Mouse (Mus musculus): ENCODE results near the gene Smarcd1. TPM values are rescaled to one million over a fixed set of nuclear protein-coding genes. Genes with fewer than 3 reads are reported as not detected.

The Smarcd1 gene
- polyA plus RNA-seq (2015; fragmentation: Nextera tagmentation; extraction: Ambion mirVana) = 137 and 145 TPM in 2 replicates

DNA sequence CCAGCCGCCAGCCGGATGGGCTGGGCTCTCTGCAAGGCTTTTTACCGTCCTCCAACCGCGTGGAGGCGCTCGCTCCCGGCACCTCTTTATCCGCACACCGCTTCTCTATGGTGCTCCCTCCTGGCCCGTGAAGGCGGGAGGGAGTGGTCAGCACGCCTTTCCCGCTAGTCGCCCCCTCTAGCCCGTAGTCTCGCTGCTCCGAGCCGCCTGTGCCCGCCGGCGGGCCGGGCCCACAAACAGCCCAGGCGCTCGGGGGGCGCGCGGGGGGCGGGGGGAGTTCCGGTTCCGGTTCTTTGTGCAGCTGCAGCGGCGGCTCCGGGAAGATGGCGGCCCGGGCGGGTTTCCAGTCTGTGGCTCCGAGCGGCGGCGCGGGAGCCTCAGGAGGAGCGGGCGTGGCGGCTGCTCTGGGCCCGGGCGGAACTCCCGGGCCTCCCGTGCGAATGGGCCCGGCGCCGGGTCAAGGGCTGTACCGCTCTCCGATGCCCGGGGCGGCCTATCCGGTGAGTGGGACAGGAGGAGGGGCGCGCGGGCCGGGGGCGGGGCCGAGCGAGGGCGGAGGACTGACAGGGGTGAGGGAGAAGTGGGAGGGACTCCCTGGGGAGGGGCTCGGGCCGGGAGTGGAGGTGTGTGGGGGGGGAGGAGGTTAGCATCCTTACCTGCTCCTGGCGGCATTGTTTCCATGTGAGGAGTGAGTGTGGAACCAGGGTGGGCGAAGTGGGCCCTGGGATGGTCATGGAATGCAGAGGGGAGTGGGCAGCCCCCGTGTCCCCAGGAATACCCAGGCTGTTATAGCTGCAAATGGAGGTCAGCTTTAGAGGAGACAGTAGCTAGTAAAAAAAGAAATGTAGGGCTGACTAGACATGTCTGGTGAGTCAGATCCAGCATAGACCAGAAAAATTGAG is at the start of gene Smarcd1:
TSS of gene Smarcd1 (plus strand) at position 131 of the 902 bp plus-strand sequence.
- Histone ChIP-seq H3K27me3 (peaks cover 3% of the 10 kb centered on the region; the same call in 1 of the 2 replicates), H3K4me1 (replicated peaks) (peaks cover 32% of the 10 kb centered on the region), H3K27ac (peak within 1 kb of the TSS; percentile 97), H3K36me3 (peaks cover 56% of the 10 kb centered on the region), H3K4me3 (replicated peaks) (peak within 1 kb of the TSS; percentile 85), H3K9me3 (no peaks in the 10 kb centered on the region), H3K4me2 (replicated peaks) (peak within 1 kb of the TSS; percentile 94), H3K9ac (replicated peaks) (peak within 1 kb of the TSS; percentile 98)
- ATAC-seq = peak; percentile 97
- 1% methylated on average over 52 of the region's 71 CpGs for WGBS

DNA sequence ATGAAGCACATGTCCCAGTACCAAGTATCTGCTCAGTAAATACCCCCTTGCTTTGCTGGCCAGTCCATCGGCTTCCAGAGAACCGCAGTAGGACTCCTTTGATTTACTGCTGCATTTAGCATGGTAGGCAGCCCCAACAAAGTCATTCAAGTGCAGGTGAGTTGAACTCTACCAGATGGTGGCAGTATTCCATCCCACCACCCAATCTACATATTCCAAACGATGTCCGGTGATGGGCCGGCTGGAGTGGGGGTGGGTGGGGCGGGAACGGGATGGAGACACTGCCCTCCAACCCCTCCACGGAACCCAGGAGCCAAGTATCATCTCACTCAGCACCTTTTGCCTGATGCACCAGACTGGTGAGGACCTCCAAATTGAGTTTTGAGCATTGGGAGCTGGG is 48.6 kb upstream of the Smarcd1 start:
- no peak overlapping the region for H3K9ac ChIP-seq (replicated peaks)
- H3K9me3 ChIP-seq = no peaks in the 10 kb centered on the region
- WGBS = 9% methylated on average over 8 of the region's 8 CpGs
- H3K36me3 ChIP-seq = no peaks in the 10 kb centered on the region
- peak overlapping the region; percentile 43 for H3K4me2 ChIP-seq (replicated peaks)
- peak overlapping the region; percentile 16 for H3K4me3 ChIP-seq (replicated peaks)
- no peak for ATAC-seq
- peaks cover 26% of the 10 kb centered on the region for H3K27me3 ChIP-seq
- H3K4me1 ChIP-seq (replicated peaks) = peaks cover 54% of the 10 kb centered on the region
- H3K27ac ChIP-seq = no peak overlapping the region

DNA sequence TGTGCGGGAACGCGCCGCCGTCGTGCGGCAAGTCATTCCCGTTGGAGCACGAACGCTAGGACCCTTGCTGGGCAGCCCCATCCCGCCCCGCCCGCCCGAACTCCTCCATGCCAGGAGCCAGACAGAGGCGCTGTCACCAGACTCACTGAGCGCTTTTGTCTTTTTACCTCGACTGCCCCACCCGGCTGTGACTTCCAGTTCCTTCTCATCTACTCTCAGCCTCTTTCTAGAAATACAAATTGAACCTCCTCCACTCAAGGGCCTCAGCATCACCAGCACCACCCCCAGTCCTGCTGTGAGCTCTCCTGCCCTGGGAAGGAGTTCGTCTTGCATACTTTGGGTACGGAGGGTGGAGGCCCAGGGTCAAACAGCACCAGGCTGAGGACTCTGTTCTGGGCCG is 48.1 kb upstream of the Smarcd1 start:
- 2% methylated on average over 21 of the region's 21 CpGs for WGBS
- Histone ChIP-seq H3K36me3 (no peaks in the 10 kb centered on the region), H3K4me2 (replicated peaks) (peak overlapping the region; percentile 43), H3K9ac (replicated peaks) (peak overlapping the region; percentile 19; the same call in 1 of the 2 replicates), H3K9me3 (no peaks in the 10 kb centered on the region), H3K4me1 (replicated peaks) (peaks cover 48% of the 10 kb centered on the region), H3K27me3 (peaks cover 26% of the 10 kb centered on the region), H3K4me3 (replicated peaks) (peak overlapping the region; percentile 16), H3K27ac (no peak overlapping the region)
- ATAC-seq = no peak

DNA sequence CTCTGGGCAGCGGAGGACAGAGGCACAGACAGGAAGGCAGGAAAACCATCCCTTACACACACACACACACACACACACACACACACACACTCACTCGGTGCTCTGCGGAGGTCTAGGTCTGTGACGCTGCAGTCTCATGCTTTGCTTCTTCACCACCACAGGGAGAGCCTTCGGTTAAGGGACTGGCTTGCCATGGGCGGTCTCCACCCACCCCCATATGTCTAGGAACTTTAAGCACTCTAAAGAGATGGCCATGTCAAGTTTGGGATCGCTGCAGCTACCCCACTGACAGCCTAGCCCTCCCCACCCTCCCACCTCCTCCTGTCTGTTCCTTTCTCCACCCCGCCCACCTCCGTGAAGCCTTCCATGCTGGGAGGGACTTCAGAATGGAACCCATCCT is 46.0 kb upstream of the Smarcd1 start:
- Histone ChIP-seq H3K27ac (peak overlapping the region; percentile 61), H3K9me3 (no peaks in the 10 kb centered on the region), H3K4me1 (replicated peaks) (peaks cover 28% of the 10 kb centered on the region), H3K4me3 (replicated peaks) (no peak overlapping the region), H3K4me2 (replicated peaks) (no peak overlapping the region), H3K27me3 (peaks cover 26% of the 10 kb centered on the region), H3K9ac (replicated peaks) (peak overlapping the region; percentile 40; the same call in 1 of the 2 replicates), H3K36me3 (no peaks in the 10 kb centered on the region)
- 46% methylated on average over 9 of the region's 9 CpGs for WGBS
- no peak for ATAC-seq

DNA sequence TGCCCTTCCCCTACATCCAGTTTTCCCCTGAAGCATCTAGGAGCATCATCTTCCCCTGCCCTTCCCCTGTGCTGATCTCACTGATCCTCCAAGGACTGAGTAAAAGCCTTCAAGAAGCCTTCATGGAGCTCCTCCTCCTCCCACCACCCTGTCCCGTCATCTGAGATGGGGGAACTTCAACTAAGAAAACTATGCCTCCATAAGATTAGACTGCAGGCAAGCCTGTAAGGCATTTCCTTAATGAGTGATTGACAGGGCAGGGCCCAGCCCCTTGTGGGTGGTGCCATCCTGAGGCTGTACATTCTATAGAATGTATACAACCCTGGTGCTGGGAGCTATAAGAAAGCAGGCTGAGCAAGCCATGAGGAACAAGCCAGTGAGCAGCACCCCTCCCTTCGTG is 43.5 kb upstream of the Smarcd1 start:
- Histone ChIP-seq H3K4me2 (replicated peaks) (no peak overlapping the region), H3K9me3 (no peaks in the 10 kb centered on the region), H3K27me3 (peaks cover 21% of the 10 kb centered on the region), H3K9ac (replicated peaks) (no peak overlapping the region), H3K4me3 (replicated peaks) (no peak overlapping the region), H3K4me1 (replicated peaks) (peaks cover 38% of the 10 kb centered on the region), H3K27ac (no peak overlapping the region), H3K36me3 (no peaks in the 10 kb centered on the region)
- WGBS = 53% methylated on average over 2 of the region's 2 CpGs
- ATAC-seq = no peak

DNA sequence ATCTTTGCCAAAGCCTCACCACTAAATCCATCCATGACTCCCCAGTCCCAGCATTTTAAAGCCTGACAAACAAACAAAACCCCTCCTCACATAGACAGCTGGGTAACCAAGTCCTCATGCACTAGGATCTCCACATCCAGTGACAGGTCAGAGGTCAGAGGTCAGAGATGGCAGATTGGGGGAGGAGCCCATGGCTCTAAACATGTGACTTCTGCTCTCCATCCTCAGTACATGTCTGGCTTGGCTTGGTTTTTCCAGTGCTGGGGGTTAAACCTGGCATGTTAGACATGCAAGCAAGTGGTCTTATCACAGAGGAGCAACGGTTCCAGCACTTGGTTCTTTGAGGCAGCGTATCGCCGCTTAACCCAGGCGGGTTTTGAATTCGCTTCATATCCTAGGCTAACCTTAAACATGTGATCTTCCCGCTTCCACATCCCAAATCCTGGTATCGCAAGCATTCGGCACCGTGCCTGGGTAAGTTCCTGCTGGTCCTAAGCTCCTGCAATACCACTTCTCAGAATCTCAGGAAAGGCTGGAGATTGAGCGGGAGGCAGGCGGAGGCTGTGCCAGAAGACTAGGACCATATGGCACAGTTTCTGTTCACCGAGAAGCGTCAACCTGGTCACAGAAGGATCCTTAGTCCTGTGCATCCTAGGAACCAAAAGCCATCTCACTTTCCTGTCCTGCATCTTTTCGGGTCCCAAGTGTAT is 40.7 kb upstream of the Smarcd1 start:
- Histone ChIP-seq H3K9ac (replicated peaks) (no peak overlapping the region), H3K9me3 (no peaks in the 10 kb centered on the region), H3K4me3 (replicated peaks) (no peak overlapping the region), H3K4me1 (replicated peaks) (peaks cover 46% of the 10 kb centered on the region), H3K36me3 (no peaks in the 10 kb centered on the region), H3K27me3 (no peaks in the 10 kb centered on the region), H3K27ac (peak overlapping the region; percentile 73), H3K4me2 (replicated peaks) (no peak overlapping the region)
- no peak for ATAC-seq
- WGBS = 94% methylated on average over 15 of the region's 15 CpGs

DNA sequence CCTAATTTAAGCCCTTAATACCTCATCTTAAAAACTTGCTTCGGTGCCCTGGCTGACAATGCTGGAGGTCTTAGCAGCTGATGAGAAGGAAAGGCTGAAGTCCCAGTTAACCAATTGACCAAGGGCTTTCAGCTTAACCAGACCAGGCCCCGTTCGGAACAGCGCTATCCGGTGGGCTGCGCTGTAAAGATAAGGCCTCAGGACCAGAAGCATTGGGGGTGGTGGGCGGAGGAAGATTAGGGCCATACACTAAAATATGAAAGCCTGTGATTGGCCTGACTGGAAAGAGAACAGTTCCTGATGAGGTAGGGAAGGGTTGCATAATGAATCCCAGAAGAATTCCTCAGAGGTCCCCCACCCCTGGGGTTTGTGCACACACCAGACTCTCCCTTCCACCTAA is 39.6 kb upstream of the Smarcd1 start:
- H3K27ac ChIP-seq = peak overlapping the region; percentile 73

DNA sequence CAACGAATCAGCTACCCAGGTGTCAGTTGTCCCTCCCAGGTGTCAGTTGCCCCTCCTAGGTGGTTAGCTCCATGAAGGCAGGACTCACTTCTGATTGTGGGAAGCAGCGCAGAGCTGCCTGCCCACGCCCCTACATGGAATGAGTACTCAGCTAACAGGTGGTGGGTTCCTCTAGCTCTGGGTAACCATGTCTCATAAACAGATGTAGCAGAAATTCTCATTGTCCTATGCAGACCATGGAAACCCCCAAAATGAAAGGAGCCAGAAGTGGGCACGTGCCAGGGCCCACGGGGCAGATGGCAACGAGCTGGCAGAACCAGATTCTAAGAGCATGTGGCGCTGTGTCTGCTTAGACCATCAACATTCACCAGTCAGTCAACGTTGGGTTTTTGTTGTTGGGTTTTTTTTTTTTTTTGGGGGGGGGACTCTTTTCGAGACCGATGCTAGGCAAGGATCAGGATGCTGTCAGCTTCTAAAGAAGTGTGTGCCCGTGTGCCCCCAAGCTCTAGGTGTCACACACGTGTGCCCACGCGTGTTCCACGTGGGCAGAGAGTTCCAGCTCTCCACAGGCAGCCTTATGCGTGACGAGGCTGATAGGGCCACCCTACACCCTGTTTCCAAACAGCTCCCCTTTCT is 37.8 kb upstream of the Smarcd1 start:
- H3K4me3 ChIP-seq (replicated peaks) = peak overlapping the region; percentile 41
- no peak; the same call in 1 of the 2 replicates for ATAC-seq
- no peaks in the 10 kb centered on the region for H3K36me3 ChIP-seq
- H3K27me3 ChIP-seq = 0 out of 2 replicates have a peak, but pooled peaks cover 2% of the 10 kb centered on the region
- H3K9ac ChIP-seq (replicated peaks) = peak overlapping the region; percentile 62
- peak overlapping the region; percentile 88 for H3K27ac ChIP-seq
- H3K9me3 ChIP-seq = no peaks in the 10 kb centered on the region
- 4% methylated on average over 17 of the region's 17 CpGs for WGBS
- H3K4me1 ChIP-seq (replicated peaks) = peaks cover 55% of the 10 kb centered on the region
- peak overlapping the region; percentile 66 for H3K4me2 ChIP-seq (replicated peaks)

More for the DNA sequence above, 39.6 kb upstream of the Smarcd1 start:
- ATAC-seq = no peak
- Histone ChIP-seq H3K36me3 (no peaks in the 10 kb centered on the region), H3K27me3 (0 out of 2 replicates have a peak, but pooled peaks cover 2% of the 10 kb centered on the region), H3K4me2 (replicated peaks) (no peak overlapping the region), H3K4me3 (replicated peaks) (no peak overlapping the region), H3K9ac (replicated peaks) (no peak overlapping the region), H3K9me3 (no peaks in the 10 kb centered on the region), H3K4me1 (replicated peaks) (peaks cover 47% of the 10 kb centered on the region)
- 40% methylated on average over 7 of the region's 7 CpGs for WGBS

DNA sequence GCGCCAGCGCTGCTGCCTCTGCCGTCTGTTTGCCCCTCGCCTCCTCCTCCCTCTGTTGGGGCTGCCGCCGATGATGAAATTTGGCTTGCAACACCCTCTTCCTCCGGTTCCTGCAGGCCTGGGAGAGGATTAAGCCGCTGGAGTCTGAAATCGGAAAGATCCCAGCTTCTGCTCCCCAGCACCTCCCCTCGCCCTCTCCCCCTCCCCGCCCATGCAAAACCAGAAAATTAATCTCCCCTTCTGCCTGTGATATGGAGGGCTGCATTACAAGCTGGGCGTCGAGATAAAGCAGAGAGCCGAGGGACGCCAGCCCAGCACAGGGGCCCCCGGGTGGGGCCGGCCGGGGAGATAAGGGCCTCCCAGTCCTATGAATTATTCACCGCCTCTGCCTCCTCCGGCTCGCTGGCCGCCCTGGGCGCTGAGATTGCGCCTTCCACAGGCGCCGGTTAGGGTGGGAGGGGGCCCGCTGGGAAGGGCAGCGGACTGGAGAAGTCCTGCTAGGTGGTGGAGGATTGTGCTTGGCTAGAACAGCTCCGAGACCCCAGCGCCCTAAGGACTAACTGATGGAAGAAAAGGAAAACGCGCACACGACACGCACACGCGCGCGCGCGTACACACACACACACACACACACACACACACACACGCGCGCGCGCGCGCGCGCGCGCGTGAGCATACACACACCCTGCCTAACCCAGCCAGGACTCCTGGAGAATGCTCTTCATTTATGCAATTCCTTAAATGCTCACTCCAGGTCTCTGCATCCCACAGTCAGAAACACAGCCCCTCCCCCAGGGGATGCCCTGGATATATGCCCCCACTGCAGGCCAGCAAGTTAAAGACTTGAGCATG is 37.1 kb upstream of the Smarcd1 start:
- whole genome bisulfite sequencing = under 1% methylated on average over 45 of the region's 52 CpGs
- H3K9me3 ChIP-seq = no peaks in the 10 kb centered on the region
- H3K9ac ChIP-seq (replicated peaks) = peak overlapping the region; percentile 62
- H3K4me1 ChIP-seq (replicated peaks) = peaks cover 63% of the 10 kb centered on the region
- peak overlapping the region; percentile 88 for H3K27ac ChIP-seq
- peak overlapping the region; percentile 66 for H3K4me2 ChIP-seq (replicated peaks)
- 0 out of 2 replicates have a peak, but pooled peaks cover 4% of the 10 kb centered on the region for H3K27me3 ChIP-seq
- peak; percentile 89 for ATAC-seq
- peak overlapping the region; percentile 41 for H3K4me3 ChIP-seq (replicated peaks)
- H3K36me3 ChIP-seq = no peaks in the 10 kb centered on the region

DNA sequence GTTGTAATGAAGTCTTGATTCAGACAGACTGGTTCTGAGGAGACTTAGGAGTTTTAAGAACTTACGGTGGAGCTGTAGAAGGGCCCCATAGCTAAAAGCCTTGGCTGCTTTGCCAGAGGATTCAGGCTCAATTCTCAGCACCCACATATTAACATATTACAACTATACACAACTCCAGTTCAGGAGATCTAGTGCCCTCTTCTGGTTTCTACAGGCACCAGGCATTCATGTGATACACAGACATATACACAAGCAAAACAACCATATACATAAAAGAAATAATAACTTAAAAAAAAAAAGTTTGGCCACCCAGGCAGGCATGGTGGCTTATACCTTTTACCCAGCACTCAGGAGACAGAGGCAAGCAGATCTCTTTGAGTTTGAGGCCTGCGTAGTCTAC is 34.4 kb upstream of the Smarcd1 start:
- no peak for ATAC-seq
- no peak overlapping the region for H3K4me2 ChIP-seq (replicated peaks)

DNA sequence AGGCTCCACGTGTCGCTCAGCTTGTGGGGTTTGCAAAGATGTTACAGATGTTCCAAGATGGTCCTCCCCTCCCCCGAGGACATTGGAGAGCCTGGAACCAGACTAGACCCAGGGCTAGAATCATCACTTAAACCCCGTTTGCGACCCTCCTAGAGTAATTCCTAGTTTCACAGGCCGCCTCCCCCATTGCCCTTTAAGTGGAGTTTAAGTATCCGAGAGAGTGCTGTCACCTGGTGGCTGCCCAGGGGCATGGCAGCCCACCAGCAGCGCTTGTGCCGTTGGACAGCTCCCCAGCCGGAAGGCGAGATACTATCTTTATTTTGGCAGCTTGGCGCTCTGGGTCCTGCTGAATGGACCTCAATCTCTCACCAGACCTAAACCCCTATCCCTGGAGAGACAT is 33.0 kb upstream of the Smarcd1 start:
- peaks cover 80% of the 10 kb centered on the region for H3K4me1 ChIP-seq (replicated peaks)
- ATAC-seq = no peak
- peaks cover 8% of the 10 kb centered on the region; the same call in 1 of the 2 replicates for H3K36me3 ChIP-seq
- WGBS = under 1% methylated on average over 12 of the region's 12 CpGs
- peak overlapping the region; percentile 79 for H3K4me2 ChIP-seq (replicated peaks)
- no peaks in the 10 kb centered on the region for H3K9me3 ChIP-seq
- H3K27me3 ChIP-seq = peaks cover 16% of the 10 kb centered on the region
- peak overlapping the region; percentile 92 for H3K27ac ChIP-seq
- peak overlapping the region; percentile 7; the same call in 1 of the 2 replicates for H3K9ac ChIP-seq (replicated peaks)
- H3K4me3 ChIP-seq (replicated peaks) = no peak overlapping the region

More for the DNA sequence above, 34.4 kb upstream of the Smarcd1 start:
- Histone ChIP-seq H3K4me1 (replicated peaks) (peaks cover 76% of the 10 kb centered on the region), H3K36me3 (0 out of 2 replicates have a peak, but pooled peaks cover 3% of the 10 kb centered on the region), H3K27me3 (peaks cover 16% of the 10 kb centered on the region), H3K4me3 (replicated peaks) (no peak overlapping the region), H3K27ac (0 out of 2 replicates have a peak overlapping the region, but pooled peaks have one; percentile 88), H3K9ac (replicated peaks) (no peak overlapping the region), H3K9me3 (no peaks in the 10 kb centered on the region)
- 100% methylated on average over 2 of the region's 2 CpGs for WGBS

Measured in midbrain, embryonic 13.5 days (tissue).